Mouse (Mus musculus): ENCODE results near the gene Susd4.

DNA sequence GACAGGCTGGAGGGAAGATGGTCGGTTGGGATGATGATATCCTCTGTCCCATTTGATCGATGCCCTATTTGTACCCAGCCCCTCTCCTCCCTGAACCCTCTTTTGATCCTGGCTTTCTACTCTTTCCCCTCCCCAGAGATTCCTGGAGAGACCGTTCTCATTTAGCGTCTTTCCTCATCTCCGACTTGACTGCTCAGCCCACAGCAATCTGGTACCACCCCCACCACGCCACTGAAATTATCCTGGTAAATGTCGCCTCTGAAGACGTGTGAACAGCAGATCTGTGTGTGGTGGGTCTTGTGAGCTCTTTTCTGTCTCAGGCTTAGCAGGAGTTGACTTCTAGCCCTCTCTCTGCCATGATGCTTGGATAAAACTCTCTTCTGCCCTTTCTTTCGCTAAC lies 31.0 kb downstream of the Susd4 start:
- TF ChIP-seq CTCF (IDR thresholded peaks at IDR 0.05; ENCODE audit: insufficient read depth, low read depth, low read length) (no peak), POLR2A (IDR thresholded peaks at IDR 0.05; ENCODE audit: insufficient read depth, low read depth, low read length) (no peak)
